Mouse (Mus musculus) testis, adult 2 months (tissue): ENCODE results near the gene Chit1.

Experiments used
- CTCF ChIP-seq: fragments of 200-500 bp; IDR thresholded peaks from 2 replicates; pipeline ENCODE4 v1.5.1; 2012; ENCODE audit warnings: low read depth, mild to moderate bottlenecking, inconsistent platforms, low read length, moderate library complexity; ENCODE audit not compliant: control insufficient read depth, insufficient read depth, insufficient replicate concordance
- POLR2A ChIP-seq: fragments of 200-500 bp; IDR thresholded peaks from 2 replicates; pipeline ENCODE4 v1.6.1; 2012; ENCODE audit warnings: low read depth, mild to moderate bottlenecking, inconsistent platforms, low read length, moderate library complexity; ENCODE audit not compliant: control insufficient read depth

DNA sequence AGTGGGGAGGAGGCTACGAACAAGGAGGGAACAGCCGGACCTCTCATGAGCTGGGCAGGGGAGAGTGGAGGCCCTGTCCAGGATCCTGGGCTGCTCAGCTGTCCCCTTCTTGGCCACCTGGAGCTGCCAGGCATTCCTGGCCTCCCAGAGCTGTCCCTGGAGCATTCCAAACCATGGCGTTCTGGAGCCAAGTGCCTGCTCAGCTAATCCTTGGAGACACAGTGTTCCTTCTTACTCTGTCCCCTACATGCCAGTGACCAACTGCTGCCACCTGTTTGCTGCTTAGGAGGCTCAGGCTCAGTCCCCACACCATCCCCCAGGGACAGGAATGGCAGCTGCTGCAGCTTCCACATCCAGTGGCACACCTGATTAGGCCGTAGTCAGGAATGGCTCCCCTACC is 84.9 kb downstream of the Chit1 start:
- TF ChIP-seq POLR2A, result no peak
- TF ChIP-seq CTCF, result no peak
